Mouse (Mus musculus) ES-E14 (cell line): Measurements from ENCODE around the gene Ugt1a8.
"Not testable (repeated sequence)": the region's sequence is repeated elsewhere in the genome, so short reads cannot be mapped to it uniquely, and the experiment has no call there.

Source experiments
- CHD2 ChIP-seq: IDR thresholded peaks from 2 replicates; pipeline ENCODE4 v1.6.1; 2014; ENCODE audit warnings: mild to moderate bottlenecking, low read depth, low read length, inconsistent platforms
- HCFC1 ChIP-seq: IDR thresholded peaks from 2 replicates; pipeline ENCODE4 v1.6.1; 2012; ENCODE audit warnings: low read length, inconsistent platforms, borderline replicate concordance; ENCODE audit not compliant: insufficient read depth
- MAFK ChIP-seq: IDR thresholded peaks from 2 replicates; pipeline ENCODE4 v1.6.1; 2014; ENCODE audit warnings: mild to moderate bottlenecking, low read depth, low read length, inconsistent platforms; ENCODE audit not compliant: insufficient read depth
- ZC3H11A ChIP-seq: IDR thresholded peaks from 2 replicates; pipeline ENCODE4 v1.6.1; 2012; ENCODE audit warnings: low read depth, mild to moderate bottlenecking, inconsistent platforms, low read length, borderline replicate concordance
- ZNF384 ChIP-seq: IDR thresholded peaks from 2 replicates; pipeline ENCODE4 v1.6.1; 2012; ENCODE audit warnings: low read depth, low read length, inconsistent platforms

DNA sequence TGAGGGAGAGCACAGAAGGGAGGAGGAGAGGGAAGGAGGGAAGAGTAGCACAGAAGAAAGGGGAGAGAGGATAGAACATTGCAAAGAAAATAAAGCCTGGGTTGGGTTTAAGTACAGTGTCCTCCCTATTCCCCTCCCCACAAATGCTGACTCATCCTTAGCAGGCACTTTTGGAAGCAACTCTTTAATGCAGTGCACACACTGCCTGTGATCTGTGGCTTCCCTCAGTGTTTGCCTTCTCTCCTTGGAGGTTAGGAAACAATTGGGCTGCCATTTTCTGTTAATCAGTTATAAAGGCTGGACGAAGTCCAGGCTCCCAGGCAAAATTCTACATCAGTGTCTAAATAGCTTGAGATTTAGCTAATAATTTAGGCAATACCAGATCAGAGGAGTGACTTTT lies 52.9 kb downstream of the Ugt1a8 start:
- not testable (repeated sequence) for TF ChIP-seq ZNF384, CHD2, ZC3H11A, HCFC1
- 0 out of 2 replicates have a peak, but pooled peaks have one; percentile 18 for TF ChIP-seq MAFK
